20 mouse cellular contexts compared by ENCODE assay signal in genomic region chr2:93902680-93903305, GRCm38 (mm10). TPM values are rescaled to one million over a fixed set of nuclear protein-coding genes. Genes with fewer than 3 reads are reported as not detected.
DNase-seq lines count a peak whose midpoint lies in the region; ATAC-seq and TF ChIP-seq lines count a peak whose summit lies in the region.
"Had no signal": no experiment of that assay in that cellular context is flagged by ENCODE, and none has a peak within 500 bp of the region (broad histone marks: within the 10 kb centered on the region; RNA-seq: fewer than 3 reads in every experiment).

No protein-coding gene starts in this region.

- H3ac ChIP-seq in C2C12 (ENCODE audit: control insufficient read depth, insufficient read length, low read depth) = no peak overlapping the region

- H3K79me2 ChIP-seq in C2C12 (ENCODE audit: control insufficient read depth, insufficient read depth) = no peaks in the 10 kb centered on the region

- TF ChIP-seq CTCF in C2C12 (IDR thresholded peaks at IDR 0.05; ENCODE audit: control insufficient read depth, insufficient read depth, insufficient read length) = no peak
- no peak for TF ChIP-seq CTCF in midbrain, postnatal 0 days (IDR thresholded peaks at IDR 0.05)

- H3K79me3 ChIP-seq in C2C12 (ENCODE audit: low read depth) = no peaks in the 10 kb centered on the region

- no peak overlapping the region for H3K27ac ChIP-seq in midbrain, postnatal 0 days (ENCODE audit: low read depth, low read length)
- H3K27ac ChIP-seq: kidney, postnatal 0 days; midbrain, embryonic 12.5 days had no signal

- no peak overlapping the region for H3K4me3 ChIP-seq in C2C12 (ENCODE audit: insufficient read depth, poor library complexity, severe bottlenecking)
- no peak overlapping the region for H3K4me3 ChIP-seq in midbrain, postnatal 0 days (ENCODE audit: low read depth, low read length)
- H3K4me3 ChIP-seq: midbrain, embryonic 12.5 days had no signal

- intact Hi-C loops in gastrocnemius, postnatal 36 days (cut with DNase I) = no loop called here

- no peak overlapping the region for H3K4me2 ChIP-seq in midbrain, postnatal 0 days (ENCODE audit: low read depth, low read length, poor library complexity, severe bottlenecking)
- H3K4me2 ChIP-seq: midbrain, embryonic 12.5 days had no signal

- ATAC-seq in midbrain, postnatal 0 days (ENCODE audit: low FRiP score) = no peak
- ATAC-seq: CD4-positive, CD25-positive, alpha-beta regulatory T cell, adult 4 months had no signal

- 60% methylated on average over 5 of the region's 5 CpGs for WGBS in midbrain, postnatal 0 days

- H3K27me3 ChIP-seq in C2C12 (ENCODE audit: control insufficient read depth, insufficient read depth, insufficient read length) = no peaks in the 10 kb centered on the region
- no peaks in the 10 kb centered on the region for H3K27me3 ChIP-seq in midbrain, postnatal 0 days (ENCODE audit: insufficient read depth, low read length)
- H3K27me3 ChIP-seq: midbrain, embryonic 12.5 days had no signal

- H3K9me3 ChIP-seq in midbrain, postnatal 0 days (ENCODE audit: low read length) = no peaks in the 10 kb centered on the region
- H3K9me3 ChIP-seq: midbrain, embryonic 12.5 days had no signal

- H3K36me3 ChIP-seq in C2C12 (ENCODE audit: control insufficient read depth, insufficient read depth) = no peaks in the 10 kb centered on the region
- H3K36me3 ChIP-seq in midbrain, postnatal 0 days (ENCODE audit: insufficient read depth, low read length) = no peaks in the 10 kb centered on the region
- H3K36me3 ChIP-seq: midbrain, embryonic 12.5 days had no signal

- H3K4me1 ChIP-seq in midbrain, postnatal 0 days (ENCODE audit: insufficient read depth, low read length) = peaks cover 9% of the 10 kb centered on the region; the same call in 1 of the 2 replicates
- H3K4me1 ChIP-seq: midbrain, embryonic 12.5 days had no signal

- no peak overlapping the region for H3K9ac ChIP-seq in midbrain, postnatal 0 days (replicated peaks; ENCODE audit: low read length, poor library complexity, severe bottlenecking)
- H3K9ac ChIP-seq: forebrain, postnatal 0 days; midbrain, embryonic 12.5 days had no signal

- peak; percentile 46 to 50 for DNase-seq in gastrocnemius, adult 8-10 months (ENCODE audit: low spot score in 2 of 2)
- DNase-seq in gastrocnemius, postnatal 36 days = no peak
- DNase-seq in 3134 (ENCODE audit: extremely low read depth, insufficient read length, low spot score) = peak; percentile 71
- DNase-seq in gastrocnemius, postnatal 25 days = peak; percentile 35
- no peak for DNase-seq in yolk sac, embryonic 10.5 days (ENCODE audit: low spot score)
- no peak for DNase-seq in midbrain, postnatal 0 days (ENCODE audit: low spot score)
- DNase-seq: embryo, embryonic 11 days; heart, postnatal 36 days; kidney, adult 18-20 months; thymus, adult 2 months had no signal

TF ChIP-seq in C2C12, 6 proteins besides CTCF, POLR2A, EP300 and RAD21:
- TF ChIP-seq CEBPB (IDR thresholded peaks at IDR 0.05; ENCODE audit: low read depth) (no peak), FOSL1 (IDR thresholded peaks at IDR 0.05; ENCODE audit: insufficient read depth, low read length, poor library complexity, severe bottlenecking) (peak; percentile 55)

RNA-seq across cellular contexts. Expression of gene Accsl, which starts 33.8 kb away (rescaled TPM):
- total RNA-seq in gastrocnemius, adult 8-10 months (2022) = not detected
- not detected for total RNA-seq in gastrocnemius, postnatal 36 days (2021)
- polyA plus RNA-seq in C2C12 (2012; fragmentation: generic; extraction: Trizol) = 0.15 TPM
- not detected for total RNA-seq in gastrocnemius, postnatal 25 days (2021)
- 0.52 TPM in 1 of 2 replicates, not detected in the other for total RNA-seq in midbrain, postnatal 0 days (2014; rRNA removed)
- polyA plus RNA-seq in midbrain, postnatal 0 days (2015; fragmentation: Nextera tagmentation; extraction: Ambion mirVana) = 0.11 and 0.51 TPM in 2 replicates
- total RNA-seq: heart, postnatal 36 days; layer of hippocampus, adult 18-20 months; left cerebral cortex, postnatal 25 days had no signal
- polyA plus RNA-seq: CD4-positive, CD25-positive, alpha-beta regulatory T cell, adult 4 months; heart, embryonic 14.5 days; kidney, postnatal 0 days; liver, embryonic 16.5 days; lung, postnatal 0 days had no signal

RNA-seq across cellular contexts. Expression of gene Accs, which starts 53.0 kb away (rescaled TPM):
- total RNA-seq in gastrocnemius, adult 8-10 months (2022) = 1 to 10 TPM; 2.5 to 3.3 (median 2.9) TPM
- 1 to 10 TPM; 3.2 to 4.0 TPM for total RNA-seq in gastrocnemius, postnatal 36 days (2021)
- polyA plus RNA-seq in C2C12 (2012; fragmentation: generic; extraction: Trizol) = 2.4 TPM
- total RNA-seq in gastrocnemius, postnatal 25 days (2021) = 1 to 10 TPM; 2.3 to 4.1 TPM
- 10.8 and 12.1 TPM in 2 replicates for total RNA-seq in midbrain, postnatal 0 days (2014; rRNA removed)
- 4.7 and 4.9 TPM in 2 replicates for polyA plus RNA-seq in midbrain, postnatal 0 days (2015; fragmentation: Nextera tagmentation; extraction: Ambion mirVana)

RNA-seq across cellular contexts. Expression of gene Gm13889, which starts 54.2 kb away (rescaled TPM):
- 1 to 10 TPM; 3.3 to 5.6 (median 4.9) TPM for total RNA-seq in gastrocnemius, adult 8-10 months (2022)
- 1 to 10 TPM; 6.1 to 7.6 TPM for total RNA-seq in gastrocnemius, postnatal 36 days (2021)
- 0.67 TPM for polyA plus RNA-seq in C2C12 (2012; fragmentation: generic; extraction: Trizol)
- total RNA-seq in gastrocnemius, postnatal 25 days (2021) = 1 to 10 TPM; 8.3 to 8.8 TPM
- 21.9 and 23.3 TPM in 2 replicates for total RNA-seq in midbrain, postnatal 0 days (2014; rRNA removed)
- 9.3 and 10.4 TPM in 2 replicates for polyA plus RNA-seq in midbrain, postnatal 0 days (2015; fragmentation: Nextera tagmentation; extraction: Ambion mirVana)
- polyA plus RNA-seq: CD4-positive, CD25-positive, alpha-beta regulatory T cell, adult 4 months had no signal

Comparison
In these comparisons a context has a peak if more than half of its experiments do, and no peak if none do; other contexts are left out.
1. DNase-seq: peak in gastrocnemius, adult 8-10 months (2 of 2), 3134 (single experiment) and gastrocnemius, postnatal 25 days (single experiment); none in gastrocnemius, postnatal 36 days (0 of 2), yolk sac, embryonic 10.5 days (single experiment) and midbrain, postnatal 0 days (single experiment).